23 mouse cellular contexts compared by ENCODE assay signal in genomic region chr12:110474497-110474896, GRCm38 (mm10). TPM values are rescaled to one million over a fixed set of nuclear protein-coding genes. Genes with fewer than 3 reads are reported as not detected.
DNase-seq lines count a peak whose midpoint lies in the region; ATAC-seq and TF ChIP-seq lines count a peak whose summit lies in the region.
"Had no signal": no experiment of that assay in that cellular context is flagged by ENCODE, and none has a peak within 500 bp of the region (broad histone marks: within the 10 kb centered on the region; RNA-seq: fewer than 3 reads in every experiment).

No protein-coding gene starts in this region.

- H3K9me3 ChIP-seq in hindbrain, embryonic 13.5 days: no peaks in the 10 kb centered on the region
- no peaks in the 10 kb centered on the region for H3K9me3 ChIP-seq in hindbrain, embryonic 11.5 days (ENCODE audit: control insufficient read depth, low read length)
- H3K9me3 ChIP-seq in lung, embryonic 14.5 days (ENCODE audit: low read depth, low read length): no peaks in the 10 kb centered on the region
- H3K9me3 ChIP-seq in lung, postnatal 0 days (ENCODE audit: low read length): no peaks in the 10 kb centered on the region
- H3K9me3 ChIP-seq: embryonic facial prominence, embryonic 10.5 days; forebrain, embryonic 10.5 days; liver, embryonic 13.5 days; neural tube, embryonic 15.5 days had no signal

- no peak overlapping the region for H3K4me2 ChIP-seq in hindbrain, embryonic 13.5 days
- no peak overlapping the region for H3K4me2 ChIP-seq in hindbrain, embryonic 11.5 days (replicated peaks; ENCODE audit: low read depth, low read length)
- H3K4me2 ChIP-seq in lung, embryonic 14.5 days: no peak overlapping the region
- H3K4me2 ChIP-seq in lung, postnatal 0 days (replicated peaks; ENCODE audit: low read depth, low read length): no peak overlapping the region
- H3K4me2 ChIP-seq: hindbrain, embryonic 14.5 days; liver, embryonic 13.5 days; neural tube, embryonic 15.5 days had no signal

- WGBS in hindbrain, embryonic 13.5 days: 82% methylated on average over 8 of the region's 8 CpGs
- WGBS in hindbrain, embryonic 11.5 days: 82% methylated on average over 8 of the region's 8 CpGs
- 19% methylated on average over 8 of the region's 8 CpGs for WGBS in lung, embryonic 14.5 days
- WGBS in lung, postnatal 0 days: 17% methylated on average over 8 of the region's 8 CpGs

- no peak for TF ChIP-seq CTCF in lung, embryonic 14.5 days (IDR thresholded peaks at IDR 0.05; ENCODE audit: low read depth)
- TF ChIP-seq CTCF in lung, postnatal 0 days (IDR thresholded peaks at IDR 0.05): no peak

- 0 out of 2 replicates have a peak overlapping the region, but pooled peaks have one; percentile 35 for H3K9ac ChIP-seq in hindbrain, embryonic 13.5 days
- H3K9ac ChIP-seq in hindbrain, embryonic 11.5 days (ENCODE audit: low read depth, low read length): no peak overlapping the region
- H3K9ac ChIP-seq in lung, embryonic 14.5 days: no peak overlapping the region
- H3K9ac ChIP-seq in lung, postnatal 0 days (replicated peaks; ENCODE audit: low read depth): no peak overlapping the region
- H3K9ac ChIP-seq: forebrain, postnatal 0 days; hindbrain, embryonic 14.5 days; liver, embryonic 13.5 days; neural tube, embryonic 15.5 days had no signal

- no peak for ATAC-seq in hindbrain, embryonic 13.5 days (ENCODE audit: low FRiP score)
- ATAC-seq in hindbrain, embryonic 11.5 days (ENCODE audit: low FRiP score): no peak
- ATAC-seq in lung, embryonic 14.5 days (ENCODE audit: insufficient read depth): peak; percentile 44; the same call in 1 of the 2 replicates
- ATAC-seq in lung, postnatal 0 days: peak; percentile 89
- ATAC-seq: forebrain, postnatal 0 days; inflammation-experienced regulatory T-cells, adult 6 months had no signal

- H3K27me3 ChIP-seq in hindbrain, embryonic 13.5 days: no peaks in the 10 kb centered on the region
- H3K27me3 ChIP-seq in hindbrain, embryonic 11.5 days (ENCODE audit: control insufficient read depth, insufficient read depth, low read length): no peaks in the 10 kb centered on the region
- no peaks in the 10 kb centered on the region for H3K27me3 ChIP-seq in lung, embryonic 14.5 days (ENCODE audit: insufficient read depth, low read length)
- H3K27me3 ChIP-seq in lung, postnatal 0 days (replicated peaks; ENCODE audit: insufficient read depth, low read length): no peaks in the 10 kb centered on the region
- H3K27me3 ChIP-seq: liver, embryonic 13.5 days; neural tube, embryonic 15.5 days had no signal

- peaks cover 17% of the 10 kb centered on the region for H3K36me3 ChIP-seq in hindbrain, embryonic 13.5 days
- no peaks in the 10 kb centered on the region for H3K36me3 ChIP-seq in hindbrain, embryonic 11.5 days (ENCODE audit: control insufficient read depth, insufficient read depth, low read length)
- H3K36me3 ChIP-seq in lung, embryonic 14.5 days (ENCODE audit: insufficient read depth): no peaks in the 10 kb centered on the region
- H3K36me3 ChIP-seq in lung, postnatal 0 days (ENCODE audit: insufficient read depth, low read length): no peaks in the 10 kb centered on the region

- H3K4me1 ChIP-seq in hindbrain, embryonic 13.5 days (replicated peaks): peaks cover 3% of the 10 kb centered on the region; the same call in 1 of the 2 replicates
- H3K4me1 ChIP-seq in hindbrain, embryonic 11.5 days (replicated peaks; ENCODE audit: control insufficient read depth, insufficient read depth, low read length): no peaks in the 10 kb centered on the region
- no peaks in the 10 kb centered on the region for H3K4me1 ChIP-seq in lung, embryonic 14.5 days (ENCODE audit: insufficient read depth)
- H3K4me1 ChIP-seq in lung, postnatal 0 days (ENCODE audit: insufficient read depth, low read depth, low read length): peaks cover 3% of the 10 kb centered on the region; the same call in 1 of the 2 replicates
- H3K4me1 ChIP-seq: embryonic facial prominence, embryonic 10.5 days; forebrain, embryonic 10.5 days; liver, embryonic 13.5 days; neural tube, embryonic 15.5 days had no signal

- H3K27ac ChIP-seq in hindbrain, embryonic 13.5 days: no peak overlapping the region
- H3K27ac ChIP-seq in hindbrain, embryonic 11.5 days (ENCODE audit: low read depth, low read length): no peak overlapping the region
- H3K27ac ChIP-seq in lung, embryonic 14.5 days (ENCODE audit: low read depth): no peak overlapping the region
- 0 out of 2 replicates have a peak overlapping the region, but pooled peaks have one; percentile 54 for H3K27ac ChIP-seq in lung, postnatal 0 days (ENCODE audit: low read length)
- H3K27ac ChIP-seq: embryonic facial prominence, embryonic 10.5 days; forebrain, embryonic 10.5 days; hindbrain, embryonic 14.5 days; left cerebral cortex, adult 2 months; liver, embryonic 13.5 days; macrophage; neural tube, embryonic 15.5 days had no signal

- 0 out of 2 replicates have a peak, but pooled peaks have one; percentile 50 for TF ChIP-seq EP300 in lung, postnatal 0 days (IDR thresholded peaks at IDR 0.05)

- DNase-seq in hindbrain, embryonic 11.5 days (ENCODE audit: low spot score): no peak
- peak; percentile 47 for DNase-seq in lung, embryonic 14.5 days
- no peak for DNase-seq in lung, postnatal 14 days
- peak; percentile 85 for DNase-seq in lung, postnatal 0 days (ENCODE audit: low spot score)
- DNase-seq in testis, postnatal 14 days (ENCODE audit: low spot score): no peak
- no peak for DNase-seq in heart, adult 8-10 months (ENCODE audit: low spot score)
- DNase-seq: adrenal gland, postnatal 25 days; cerebellum, adult 9-10 months; forebrain, postnatal 0 days; gastrocnemius, postnatal 14 days; kidney, adult 18-20 months; liver, embryonic 13.5 days; right cerebral cortex, adult 18-20 months; right cerebral cortex, postnatal 4 days; thymus, adult 2 months had no signal

- H3K4me3 ChIP-seq in hindbrain, embryonic 13.5 days: no peak overlapping the region
- no peak overlapping the region for H3K4me3 ChIP-seq in hindbrain, embryonic 11.5 days (ENCODE audit: low read depth, low read length)
- no peak overlapping the region for H3K4me3 ChIP-seq in lung, embryonic 14.5 days (ENCODE audit: low read depth, low read length)
- no peak overlapping the region for H3K4me3 ChIP-seq in lung, postnatal 0 days (ENCODE audit: low read depth, low read length)
- H3K4me3 ChIP-seq: embryonic facial prominence, embryonic 10.5 days; forebrain, embryonic 10.5 days; left cerebral cortex, adult 2 months; liver, embryonic 13.5 days; neural tube, embryonic 15.5 days had no signal

RNA-seq across cellular contexts. Expression of gene Ppp2r5c, which starts 27.6 kb away (rescaled TPM):
- polyA plus RNA-seq in hindbrain, embryonic 13.5 days (2015; fragmentation: Nextera tagmentation; extraction: Ambion mirVana): 142 and 144 TPM in 2 replicates
- 162 and 172 TPM in 2 replicates for polyA plus RNA-seq in hindbrain, embryonic 11.5 days (2014; fragmentation: Nextera tagmentation; extraction: Ambion mirVana)
- polyA plus RNA-seq in lung, embryonic 14.5 days (2014; fragmentation: Nextera tagmentation; extraction: Ambion mirVana): 180 and 188 TPM in 2 replicates
- polyA plus RNA-seq in lung, postnatal 0 days (2015; fragmentation: Nextera tagmentation; extraction: Ambion mirVana): 102 and 105 TPM in 2 replicates
- total RNA-seq in heart, adult 8-10 months (2022): 10 to 100 TPM; 88.9 to 96.8 (median 93.6) TPM

Comparison
In these comparisons a context has a peak if more than half of its experiments do, and no peak if none do; other contexts are left out.
1. DNase-seq: peak in lung, embryonic 14.5 days (single experiment) and lung, postnatal 0 days (single experiment); none in hindbrain, embryonic 11.5 days (single experiment), lung, postnatal 14 days (single experiment), testis, postnatal 14 days (single experiment) and heart, adult 8-10 months (single experiment).
2. ATAC-seq: peak in lung, embryonic 14.5 days (single experiment) and lung, postnatal 0 days (single experiment); none in hindbrain, embryonic 13.5 days (single experiment) and hindbrain, embryonic 11.5 days (single experiment).